Mouse (Mus musculus) olfactory bulb, adult 2 months (tissue): ENCODE data around the gene Pole4.

Experiments used
- CTCF ChIP-seq: fragments of 200-500 bp; IDR thresholded peaks from 2 replicates; pipeline ENCODE4 v1.5.1; 2012; ENCODE audit warnings: low read depth, mild to moderate bottlenecking, low read length, moderate library complexity; ENCODE audit not compliant: insufficient read depth
- POLR2A ChIP-seq: fragments of 200-500 bp; IDR thresholded peaks from 2 replicates; pipeline ENCODE4 v1.6.1; 2012; ENCODE audit warnings: mild to moderate bottlenecking, low read depth, low read length, moderate library complexity; ENCODE audit not compliant: insufficient read depth

- no peak for TF ChIP-seq CTCF
- TF ChIP-seq POLR2A: no peak
Measured at GRCm38 (mm10) chr6:82753638-82754361, 48.6 kb upstream of the Pole4 start.
